Mouse (Mus musculus) cortical plate, adult 2 months (tissue): ENCODE measurements around the gene Gm17490. TPM values are rescaled to one million over a fixed set of nuclear protein-coding genes. Genes with fewer than 3 reads are reported as not detected.
"Not testable (repeated sequence)": the region's sequence is repeated elsewhere in the genome, so short reads cannot be mapped to it uniquely, and the experiment has no call there.

ENCODE experiments used
- H3K27ac ChIP-seq: fragments of 200-500 bp; 2 replicates; pipeline ENCODE4 v1.5.1; 2012; ENCODE audit warnings: low read length, control low read depth, inconsistent platforms; ENCODE audit not compliant: insufficient read depth
- H3K4me1 ChIP-seq: fragments of 200-500 bp; 2 replicates; pipeline ENCODE4 v1.6.1; 2011; ENCODE audit warnings: low read length; ENCODE audit not compliant: control insufficient read depth, insufficient read depth
- H3K4me3 ChIP-seq: fragments of 200-500 bp; 2 replicates; pipeline ENCODE4 v1.5.1; 2011; ENCODE audit warnings: mild to moderate bottlenecking, low read length, control low read depth; ENCODE audit not compliant: insufficient read depth
- CTCF ChIP-seq: fragments of 200-500 bp; IDR thresholded peaks from 2 replicates; pipeline ENCODE4 v1.5.1; 2011; ENCODE audit warnings: mild to moderate bottlenecking, control low read depth, low read length; ENCODE audit not compliant: insufficient read depth; ENCODE audit errors: extremely low read depth
- POLR2A ChIP-seq: fragments of 200-500 bp; IDR thresholded peaks from 2 replicates; pipeline ENCODE4 v1.6.1; 2011; ENCODE audit warnings: mild to moderate bottlenecking, low read length, control low read depth; ENCODE audit not compliant: insufficient read depth; ENCODE audit errors: extremely low read depth
- polyA plus RNA-seq: library from polyadenylated mRNA; depleted of rRNA; stranded (reverse); fragments of >200 nt; gene quantifications from 2 replicates; pipeline ENCODE4 v1.2.3, GENCODE M21; 2012

Gene Gm17490
- polyA plus RNA-seq, 1 experiment, result not detected

DNA sequence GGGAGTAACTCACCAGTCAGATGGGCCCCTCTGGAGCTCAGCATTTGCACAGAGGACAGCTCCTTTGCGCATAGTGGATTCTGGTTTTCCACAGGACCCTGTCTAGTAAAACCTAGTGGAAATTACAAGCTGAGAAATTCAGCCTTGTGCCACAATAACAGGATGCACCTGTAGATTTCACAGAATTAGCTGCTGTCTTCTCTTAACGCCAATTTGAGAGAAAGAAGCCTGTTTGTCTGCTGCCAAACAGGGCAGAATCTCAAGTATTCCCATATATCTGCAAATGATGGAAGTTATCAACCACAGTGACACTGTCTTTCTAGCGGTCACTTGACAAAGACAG, 10.0 kb upstream of the Gm17490 start:
- no peak for TF ChIP-seq POLR2A
- TF ChIP-seq CTCF, result no peak
- Histone ChIP-seq H3K27ac (no peak overlapping the region), H3K4me3 (no peak overlapping the region), H3K4me1 (no peaks in the 10 kb centered on the region)

DNA sequence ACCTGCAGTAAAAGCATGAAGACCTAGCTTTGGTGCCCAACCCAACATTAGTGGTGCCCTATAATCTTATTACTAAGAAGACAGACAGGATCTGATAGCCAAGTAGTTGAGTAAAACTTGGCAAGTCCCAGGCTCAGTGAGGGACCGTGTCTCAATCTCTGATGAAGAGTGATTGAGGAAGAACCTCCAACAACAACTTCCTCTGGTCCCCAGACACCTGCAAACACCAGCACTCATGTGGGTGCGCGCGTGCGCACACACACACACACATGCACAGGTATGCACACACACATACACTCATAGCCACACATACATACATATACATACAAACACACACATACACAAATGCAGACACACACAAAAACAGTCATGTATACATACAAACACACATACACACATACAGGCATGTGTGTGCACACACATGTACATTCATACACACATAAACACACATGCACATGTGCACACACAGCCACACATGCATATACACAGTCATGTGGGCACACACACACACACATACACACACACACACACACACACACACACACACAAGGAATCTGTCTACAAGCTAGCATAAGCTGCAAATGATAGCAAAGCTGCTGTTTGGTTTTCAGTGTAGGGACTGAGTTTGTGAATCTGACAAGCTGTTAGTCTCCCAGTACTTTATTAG, 9.5 kb upstream of the Gm17490 start:
- Histone ChIP-seq H3K4me3 (no peak overlapping the region), H3K27ac (no peak overlapping the region), H3K4me1 (no peaks in the 10 kb centered on the region)
- TF ChIP-seq POLR2A (no peak), CTCF (no peak)

DNA sequence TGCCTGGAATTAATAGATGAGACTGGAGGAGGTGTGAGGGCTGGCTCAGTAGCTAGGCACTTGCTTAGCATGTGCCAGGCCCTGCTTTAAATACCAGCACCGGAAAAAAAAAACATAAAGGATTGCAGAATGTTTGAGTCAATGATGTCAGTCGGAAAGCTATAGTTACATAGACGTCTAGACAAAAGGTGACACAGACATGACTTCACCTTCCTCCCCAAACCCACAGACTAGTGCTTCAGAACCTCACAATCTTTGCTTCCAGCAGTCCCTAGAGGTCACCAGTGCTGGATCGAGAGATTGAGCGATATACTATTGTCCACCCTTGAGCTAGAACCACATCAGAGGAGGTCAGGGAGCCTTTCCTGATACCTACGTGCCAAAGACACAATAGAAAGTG, 9.0 kb upstream of the Gm17490 start:
- Histone ChIP-seq H3K27ac (no peak overlapping the region), H3K4me3 (no peak overlapping the region), H3K4me1 (no peaks in the 10 kb centered on the region)
- TF ChIP-seq POLR2A, result no peak
- no peak for TF ChIP-seq CTCF

DNA sequence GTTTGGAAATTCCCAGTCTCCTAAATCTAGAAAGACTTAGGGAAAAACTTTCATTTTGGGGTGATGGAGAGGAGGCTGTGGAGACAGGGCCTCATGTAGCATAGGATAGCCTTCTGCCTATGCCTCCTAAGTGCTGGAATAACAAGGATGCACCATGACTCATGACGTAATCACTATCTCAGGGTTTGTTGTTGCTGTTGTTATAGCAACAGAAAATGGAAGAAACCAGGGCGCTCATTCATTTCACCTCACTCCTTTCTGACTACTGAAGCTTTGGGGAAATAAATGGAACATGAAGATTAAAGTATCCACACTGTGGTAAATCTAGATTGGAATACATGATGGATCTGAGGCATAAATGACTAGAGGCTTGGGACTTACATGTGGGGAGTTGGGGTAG, 2.3 kb downstream of the Gm17490 start:
- TF ChIP-seq CTCF (no peak), POLR2A (no peak)
- Histone ChIP-seq H3K4me3 (no peak overlapping the region), H3K4me1 (no peaks in the 10 kb centered on the region), H3K27ac (no peak overlapping the region)

DNA sequence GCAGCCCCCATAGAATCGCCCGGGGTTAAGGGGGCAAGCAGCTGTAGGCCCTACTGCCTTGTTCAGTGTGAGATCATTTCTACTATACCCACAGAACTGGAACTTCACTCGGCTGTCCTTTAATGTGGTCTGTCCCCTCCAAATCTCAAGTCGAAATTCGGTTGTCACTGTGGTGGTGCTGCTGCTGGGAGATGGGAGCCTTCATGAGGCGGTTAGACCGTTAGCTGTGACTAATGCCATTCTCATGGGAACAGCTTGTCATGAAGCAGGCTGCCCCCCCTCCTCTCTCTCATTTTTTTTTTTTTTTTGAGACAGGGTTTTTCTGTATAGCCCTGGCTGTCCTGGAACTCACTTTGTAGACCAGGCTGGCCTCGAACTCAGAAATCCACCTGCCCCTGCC, 2.9 kb downstream of the Gm17490 start:
- H3K4me1 ChIP-seq, result no peaks in the 10 kb centered on the region
- H3K4me3 ChIP-seq, result no peak overlapping the region
- no peak overlapping the region for H3K27ac ChIP-seq
- no peak for TF ChIP-seq CTCF
- no peak for TF ChIP-seq POLR2A

DNA sequence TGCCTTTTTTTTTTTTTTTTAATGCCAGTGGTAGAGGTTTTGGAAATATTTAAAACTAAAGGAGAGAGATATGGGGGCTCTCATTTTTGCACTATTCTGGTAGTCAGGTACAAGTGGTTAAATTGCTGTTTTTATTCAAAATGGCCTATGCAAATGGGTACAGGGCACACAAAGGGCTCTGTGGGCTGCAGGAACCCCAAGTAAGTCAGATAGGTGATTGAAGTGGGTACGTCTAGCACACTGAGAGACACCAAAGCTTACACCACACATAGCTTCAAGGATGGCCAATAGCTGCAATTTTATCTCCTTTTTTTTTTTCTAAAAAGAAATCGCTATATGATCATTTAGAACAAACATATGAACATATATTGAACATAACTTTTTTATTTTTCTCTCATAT, 6.5 kb downstream of the Gm17490 start:
- TF ChIP-seq POLR2A (no peak), CTCF (no peak)
- Histone ChIP-seq H3K4me3 (no peak overlapping the region), H3K4me1 (no peaks in the 10 kb centered on the region), H3K27ac (no peak overlapping the region)

DNA sequence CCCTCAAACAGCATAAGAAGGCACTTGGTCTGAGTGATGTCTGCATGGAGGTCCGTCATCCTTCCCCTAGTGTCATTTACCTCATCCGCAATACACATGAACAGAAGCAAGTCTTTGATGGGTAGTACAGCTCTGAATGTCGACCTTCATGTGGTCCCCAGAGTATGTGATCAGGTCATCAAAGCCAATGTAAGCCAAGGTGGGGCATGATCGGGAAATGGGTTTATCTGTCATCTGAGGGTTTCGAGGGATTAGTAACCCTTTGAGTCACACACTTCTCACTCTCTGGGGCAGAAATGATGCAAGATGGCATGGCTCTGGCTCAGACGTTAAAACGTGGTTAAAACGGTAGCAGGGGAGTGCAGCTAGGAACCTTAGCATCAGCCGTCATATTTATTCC, 9.2 kb downstream of the Gm17490 start:
- no peak overlapping the region for H3K4me3 ChIP-seq
- TF ChIP-seq CTCF (no peak), POLR2A (no peak)
- no peaks in the 10 kb centered on the region for H3K4me1 ChIP-seq
- H3K27ac ChIP-seq, result no peak overlapping the region

DNA sequence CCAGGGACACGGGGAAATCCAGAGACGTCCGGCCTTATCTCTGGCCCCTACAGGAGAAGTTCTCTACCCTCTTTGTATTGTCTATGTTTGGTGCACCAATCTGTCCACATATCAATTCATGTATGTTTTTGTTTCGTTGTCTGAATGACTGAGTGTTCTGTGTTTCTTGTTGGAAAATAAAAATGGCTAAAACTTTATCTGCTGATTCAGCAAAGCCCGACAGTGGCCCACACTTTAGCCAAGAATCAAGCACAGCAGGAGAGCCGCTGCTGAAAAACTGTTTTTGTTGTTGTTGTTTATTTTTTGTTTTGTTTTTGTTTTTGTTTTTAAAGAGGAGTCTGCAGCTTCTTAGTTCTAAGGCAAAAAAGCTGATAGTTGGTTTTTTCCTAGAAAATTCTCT, 13.1 kb downstream of the Gm17490 start:
- not testable (repeated sequence) for H3K4me3 ChIP-seq, H3K27ac ChIP-seq

DNA sequence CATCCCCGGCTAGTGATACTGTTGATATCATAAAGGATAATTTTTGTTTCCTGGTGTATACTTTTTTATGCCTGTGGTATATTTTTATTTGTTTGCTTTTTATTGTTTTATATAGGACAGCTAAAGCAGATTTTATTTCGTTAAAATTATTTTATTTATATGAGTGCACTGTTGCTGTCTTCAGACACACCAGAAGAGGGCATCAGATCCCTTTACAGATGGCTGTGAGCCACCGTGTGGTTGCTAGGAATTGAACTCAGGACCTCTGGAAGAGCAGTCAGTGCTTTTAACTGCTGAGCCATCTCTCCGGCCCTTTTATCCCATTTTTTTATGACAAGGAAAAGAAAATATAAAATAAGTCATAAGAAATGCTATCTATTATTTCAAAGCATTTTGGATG, 19.3 kb downstream of the Gm17490 start:
- H3K4me1 ChIP-seq, H3K27ac ChIP-seq, H3K4me3 ChIP-seq: not testable (repeated sequence)

More for the DNA sequence above, 13.1 kb downstream of the Gm17490 start:
- H3K4me1 ChIP-seq, result not testable (repeated sequence)

DNA sequence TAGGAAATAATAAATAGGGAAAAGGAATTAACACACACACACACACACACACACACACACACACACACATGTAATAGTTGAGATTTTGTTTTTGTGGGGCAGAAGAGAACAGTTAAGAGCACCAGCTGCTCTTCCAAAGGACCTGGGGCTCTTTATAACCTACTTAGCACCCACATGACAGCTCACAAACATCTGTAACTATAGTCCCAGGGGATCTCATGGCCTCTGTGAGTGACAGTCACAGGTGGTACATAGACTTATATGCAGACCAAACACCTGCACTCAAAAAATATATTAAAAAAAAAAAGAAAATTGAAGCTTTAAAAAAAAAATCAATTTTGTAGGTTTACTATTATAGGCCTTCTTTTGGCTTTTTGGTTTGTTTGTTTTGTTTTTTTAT, 21.2 kb downstream of the Gm17490 start:
- Histone ChIP-seq H3K4me1 (no peaks in the 10 kb centered on the region), H3K4me3 (no peak overlapping the region), H3K27ac (no peak overlapping the region)
- TF ChIP-seq CTCF (no peak), POLR2A (no peak)

DNA sequence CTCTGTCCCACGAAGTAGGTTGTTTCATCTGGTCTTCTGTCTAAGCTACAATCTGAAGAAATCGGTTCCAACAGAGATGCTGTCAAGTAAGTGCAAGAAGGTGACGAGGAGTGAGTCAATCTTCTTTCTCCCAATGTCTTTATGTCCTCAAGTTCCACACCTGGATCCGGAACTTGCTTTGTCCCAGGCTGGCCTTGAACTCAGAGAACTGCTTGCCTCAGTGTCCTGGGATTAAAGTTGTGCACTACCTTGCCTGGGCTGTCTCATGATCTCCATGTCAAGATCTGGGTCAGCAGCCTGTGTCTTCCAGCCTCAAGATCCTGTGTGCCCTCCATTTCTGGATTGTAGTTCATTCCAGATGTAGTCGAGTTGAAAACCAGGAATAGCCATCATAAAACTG, 22.0 kb downstream of the Gm17490 start, which contains the start of gene Rbm17:
Gene Rbm17 (minus strand): TSS at position 101 of the 400 bp plus-strand sequence.
- no peaks in the 10 kb centered on the region for H3K4me1 ChIP-seq
- peak within 1 kb of the TSS; percentile 79 for H3K4me3 ChIP-seq
- H3K27ac ChIP-seq, result no peak within 1 kb of the TSS
- TF ChIP-seq CTCF, result no peak
- no peak for TF ChIP-seq POLR2A
